Mouse (Mus musculus): ENCODE results near the gene Bdkrb1. TPM values are rescaled to one million over a fixed set of nuclear protein-coding genes. Genes with fewer than 3 reads are reported as not detected.

The Bdkrb1 gene
- total RNA-seq (2023), result not detected in 2 replicates

DNA sequence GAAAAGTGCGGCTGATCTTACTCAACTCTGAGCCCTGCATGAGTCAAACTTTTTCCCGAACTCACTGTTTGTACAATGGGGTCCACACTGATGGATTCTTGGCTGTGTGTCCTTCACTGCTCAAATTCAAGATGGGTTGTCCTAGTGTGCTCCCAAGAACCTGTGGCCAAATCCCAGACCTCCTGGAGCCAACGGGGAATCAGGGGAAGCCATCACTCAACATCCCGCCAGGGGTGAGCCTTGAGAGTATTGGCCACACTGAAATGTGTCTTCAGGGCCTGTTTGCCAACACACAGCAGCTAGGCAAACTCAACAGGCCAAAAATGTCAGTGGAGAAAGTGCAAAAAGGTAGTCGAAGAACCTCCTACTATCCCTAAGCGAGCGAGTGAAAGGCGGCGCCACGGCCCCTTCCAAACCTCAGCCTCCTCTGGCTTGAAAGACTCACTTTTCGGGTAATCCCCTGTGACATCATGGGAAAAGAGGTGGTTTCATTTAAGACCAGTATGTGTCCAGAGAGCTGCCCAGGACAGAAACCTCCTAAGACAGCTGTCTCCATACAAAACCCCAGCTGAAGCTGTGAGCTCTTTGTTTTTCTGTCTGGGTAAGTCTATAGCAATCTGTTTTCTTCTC is at the start of gene Bdkrb1:
Gene Bdkrb1, plus strand, starts transcription at position 505 of the 630 bp plus-strand sequence.

DNA sequence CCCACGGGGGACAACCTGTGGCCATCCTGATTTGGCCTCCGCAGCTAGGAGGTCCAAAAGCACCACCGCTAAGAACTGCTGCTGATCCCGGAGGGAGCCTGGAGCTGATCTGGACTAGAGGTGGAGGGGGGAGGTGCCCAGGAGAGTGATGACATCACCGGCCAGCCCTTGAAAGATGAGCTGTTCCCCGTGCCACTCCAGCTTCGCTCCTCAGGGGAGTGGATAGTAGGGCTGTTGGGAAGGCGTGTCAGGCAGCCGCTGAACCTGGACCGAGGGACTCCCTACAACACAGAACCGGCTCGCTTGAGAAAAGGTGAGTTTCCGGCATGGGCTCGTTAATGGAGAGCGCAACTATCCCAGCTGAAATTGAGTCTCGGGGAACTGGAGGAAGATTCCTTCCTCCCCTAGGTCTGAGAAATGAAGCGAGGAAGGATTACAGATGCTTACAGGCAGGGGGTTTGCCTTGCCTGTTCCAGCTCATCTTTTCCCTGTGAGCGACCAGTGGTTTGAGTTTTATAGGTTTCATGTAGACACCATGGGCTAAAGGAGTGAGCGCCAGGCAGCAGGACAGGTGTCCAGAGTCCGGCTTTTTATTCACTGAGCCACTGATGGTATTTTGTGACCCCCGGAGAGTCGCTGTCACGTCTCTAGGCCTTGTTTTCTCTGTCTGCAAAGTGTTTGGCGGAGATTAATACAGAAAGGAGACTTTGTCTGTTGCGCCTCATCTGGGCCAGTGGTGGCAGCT is 39.8 kb upstream of the Bdkrb1 start, which contains the start of gene Bdkrb2:
Gene Bdkrb2, plus strand, starts transcription at position 291 of the 745 bp plus-strand sequence.

Other genes starting within 250 kb of the Bdkrb1 start
- gene D430019H16Rik, start 149.2 kb upstream of the Bdkrb1 start, total RNA-seq (2023), result not detected in 2 replicates
- gene Bdkrb2, start 39.9 kb upstream of the Bdkrb1 start, total RNA-seq (2023), result not detected in 2 replicates
- gene Gskip, start 81.7 kb downstream of the Bdkrb1 start, total RNA-seq (2023), result 10.3 and 10.7 TPM in 2 replicates
- 16.8 and 20.2 TPM in 2 replicates for gene Atg2b, start 82.1 kb downstream of the Bdkrb1 start, total RNA-seq (2023)
- gene Ak7, start 102.9 kb downstream of the Bdkrb1 start, total RNA-seq (2023), result not detected in 2 replicates
- 103 and 106 TPM in 2 replicates for gene Papola, start 181.6 kb downstream of the Bdkrb1 start, total RNA-seq (2023)

Data from neutrophil, adult 65 days (primary cell).